Mouse (Mus musculus): ENCODE measurements around the gene Gm20696. TPM values are rescaled to one million over a fixed set of nuclear protein-coding genes. Genes with fewer than 3 reads are reported as not detected.

The Gm20696 gene
- polyA plus RNA-seq, 1 experiment, result 3.0 TPM

- H3K4me3 ChIP-seq (ENCODE audit: insufficient read depth, low read length), result no peak overlapping the region
- peaks cover 35% of the 10 kb centered on the region for H3K4me1 ChIP-seq (ENCODE audit: control insufficient read depth, insufficient read depth, low read length)
- peak overlapping the region; percentile 44 for H3K27ac ChIP-seq (ENCODE audit: insufficient read depth, low read depth, low read length)
- TF ChIP-seq POLR2A (IDR thresholded peaks at IDR 0.05; ENCODE audit: borderline replicate concordance, low read depth, low read length), result no peak
- no peak for TF ChIP-seq CTCF (IDR thresholded peaks at IDR 0.05; ENCODE audit: low read depth, low read length)
Observed at GRCm38 (mm10) chr6:99383846-99384472, 282.6 kb downstream of the Gm20696 start.

- H3K4me3 ChIP-seq (ENCODE audit: insufficient read depth, low read length), result no peak overlapping the region
- TF ChIP-seq POLR2A (IDR thresholded peaks at IDR 0.05; ENCODE audit: borderline replicate concordance, low read depth, low read length), result no peak
- no peak for TF ChIP-seq CTCF (IDR thresholded peaks at IDR 0.05; ENCODE audit: low read depth, low read length)
- no peak overlapping the region for H3K27ac ChIP-seq (ENCODE audit: insufficient read depth, low read depth, low read length)
- H3K4me1 ChIP-seq (ENCODE audit: control insufficient read depth, insufficient read depth, low read length), result peaks cover 23% of the 10 kb centered on the region
Observed at GRCm38 (mm10) chr6:99380146-99380545, 286.5 kb downstream of the Gm20696 start.

- TF ChIP-seq POLR2A (IDR thresholded peaks at IDR 0.05; ENCODE audit: borderline replicate concordance, low read depth, low read length), result no peak
- no peak for TF ChIP-seq CTCF (IDR thresholded peaks at IDR 0.05; ENCODE audit: low read depth, low read length)
- no peak overlapping the region for H3K27ac ChIP-seq (ENCODE audit: insufficient read depth, low read depth, low read length)
- no peak overlapping the region for H3K4me3 ChIP-seq (ENCODE audit: insufficient read depth, low read length)
- peaks cover 14% of the 10 kb centered on the region for H3K4me1 ChIP-seq (ENCODE audit: control insufficient read depth, insufficient read depth, low read length)
Observed at GRCm38 (mm10) chr6:99378997-99379710, 287.4 kb downstream of the Gm20696 start.

GRCm38 (mm10) chr6:99377716-99378115 is 288.9 kb downstream of the Gm20696 start:
- Histone ChIP-seq H3K4me3 (ENCODE audit: insufficient read depth, low read length) (no peak overlapping the region), H3K4me1 (ENCODE audit: control insufficient read depth, insufficient read depth, low read length) (peaks cover 7% of the 10 kb centered on the region), H3K27ac (ENCODE audit: insufficient read depth, low read depth, low read length) (no peak overlapping the region)
- TF ChIP-seq POLR2A (IDR thresholded peaks at IDR 0.05; ENCODE audit: borderline replicate concordance, low read depth, low read length), result no peak
- TF ChIP-seq CTCF (IDR thresholded peaks at IDR 0.05; ENCODE audit: low read depth, low read length), result no peak

GRCm38 (mm10) chr6:99377131-99377530 is 289.5 kb downstream of the Gm20696 start:
- Histone ChIP-seq H3K4me3 (ENCODE audit: insufficient read depth, low read length) (no peak overlapping the region), H3K4me1 (ENCODE audit: control insufficient read depth, insufficient read depth, low read length) (peaks cover 7% of the 10 kb centered on the region), H3K27ac (ENCODE audit: insufficient read depth, low read depth, low read length) (no peak overlapping the region)
- TF ChIP-seq CTCF (IDR thresholded peaks at IDR 0.05; ENCODE audit: low read depth, low read length), result no peak
- TF ChIP-seq POLR2A (IDR thresholded peaks at IDR 0.05; ENCODE audit: borderline replicate concordance, low read depth, low read length), result no peak

- TF ChIP-seq POLR2A (IDR thresholded peaks at IDR 0.05; ENCODE audit: borderline replicate concordance, low read depth, low read length) (no peak), CTCF (IDR thresholded peaks at IDR 0.05; ENCODE audit: low read depth, low read length) (no peak)
- no peak overlapping the region for H3K4me3 ChIP-seq (ENCODE audit: insufficient read depth, low read length)
- H3K27ac ChIP-seq (ENCODE audit: insufficient read depth, low read depth, low read length), result no peak overlapping the region
- H3K4me1 ChIP-seq (ENCODE audit: control insufficient read depth, insufficient read depth, low read length), result peaks cover 7% of the 10 kb centered on the region
Observed at GRCm38 (mm10) chr6:99376721-99377120, 289.9 kb downstream of the Gm20696 start.

- Histone ChIP-seq H3K4me1 (ENCODE audit: control insufficient read depth, insufficient read depth, low read length) (peaks cover 7% of the 10 kb centered on the region), H3K4me3 (ENCODE audit: insufficient read depth, low read length) (no peak overlapping the region), H3K27ac (ENCODE audit: insufficient read depth, low read depth, low read length) (no peak overlapping the region)
- TF ChIP-seq POLR2A (IDR thresholded peaks at IDR 0.05; ENCODE audit: borderline replicate concordance, low read depth, low read length), result no peak
- no peak for TF ChIP-seq CTCF (IDR thresholded peaks at IDR 0.05; ENCODE audit: low read depth, low read length)
Observed at GRCm38 (mm10) chr6:99375865-99376264, 290.7 kb downstream of the Gm20696 start.

GRCm38 (mm10) chr6:99375376-99375775 is 291.2 kb downstream of the Gm20696 start:
- H3K4me3 ChIP-seq (ENCODE audit: insufficient read depth, low read length), result no peak overlapping the region

GRCm38 (mm10) chr6:99374448-99375271 is 291.9 kb downstream of the Gm20696 start:
- Histone ChIP-seq H3K27ac (ENCODE audit: insufficient read depth, low read depth, low read length) (no peak overlapping the region), H3K4me3 (ENCODE audit: insufficient read depth, low read length) (no peak overlapping the region), H3K4me1 (ENCODE audit: control insufficient read depth, insufficient read depth, low read length) (peaks cover 7% of the 10 kb centered on the region)
- TF ChIP-seq POLR2A (IDR thresholded peaks at IDR 0.05; ENCODE audit: borderline replicate concordance, low read depth, low read length) (no peak), CTCF (IDR thresholded peaks at IDR 0.05; ENCODE audit: low read depth, low read length) (no peak)

More at GRCm38 (mm10) chr6:99375376-99375775, 291.2 kb downstream of the Gm20696 start:
- TF ChIP-seq CTCF (IDR thresholded peaks at IDR 0.05; ENCODE audit: low read depth, low read length) (no peak), POLR2A (IDR thresholded peaks at IDR 0.05; ENCODE audit: borderline replicate concordance, low read depth, low read length) (no peak)
- Histone ChIP-seq H3K4me1 (ENCODE audit: control insufficient read depth, insufficient read depth, low read length) (peaks cover 7% of the 10 kb centered on the region), H3K27ac (ENCODE audit: insufficient read depth, low read depth, low read length) (no peak overlapping the region)

All from bone marrow macrophage, adult 2 months (primary cell).